Mouse (Mus musculus) testis, adult 2 months (tissue): ENCODE measurements around the gene Adam1b.

Experiments used
- CTCF ChIP-seq: fragments of 200-500 bp; IDR thresholded peaks from 2 replicates; pipeline ENCODE4 v1.5.1; 2012; ENCODE audit warnings: low read depth, mild to moderate bottlenecking, inconsistent platforms, low read length, moderate library complexity; ENCODE audit not compliant: control insufficient read depth, insufficient read depth, insufficient replicate concordance
- POLR2A ChIP-seq: fragments of 200-500 bp; IDR thresholded peaks from 2 replicates; pipeline ENCODE4 v1.6.1; 2012; ENCODE audit warnings: low read depth, mild to moderate bottlenecking, inconsistent platforms, low read length, moderate library complexity; ENCODE audit not compliant: control insufficient read depth

DNA sequence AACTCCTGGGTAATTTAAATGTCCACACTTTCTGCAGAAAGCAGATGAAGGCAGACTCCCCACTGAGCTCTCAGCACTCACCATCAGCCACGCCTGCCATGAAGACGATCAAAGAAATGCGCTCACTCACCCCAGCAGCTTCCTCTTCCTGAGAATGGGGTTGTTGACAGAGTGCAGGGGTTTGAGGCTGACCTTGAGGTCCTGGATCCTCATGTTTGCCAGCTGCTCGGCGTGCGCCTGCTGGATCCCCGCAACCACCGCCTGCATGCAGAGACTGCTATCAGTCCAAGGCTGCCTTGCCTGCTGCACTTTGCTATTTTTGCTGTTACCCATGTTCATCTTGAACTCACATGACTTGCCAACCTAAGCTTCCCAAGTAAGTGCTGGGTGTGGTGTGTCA is 23.7 kb upstream of the Adam1b start:
- TF ChIP-seq POLR2A (no peak), CTCF (no peak)
